Mouse (Mus musculus) MEL (cell line): Measurements from ENCODE around the gene Hoxc10. TPM values are rescaled to one million over a fixed set of nuclear protein-coding genes. Genes with fewer than 3 reads are reported as not detected.
A peak's percentile ranks its signal among the peaks of the same experiment; 100 is the strongest.

Source experiments
- DNase-seq: peaks from one replicate; pipeline ENCODE4 v3.0.0; 2011; ENCODE audit warnings: low read depth, low spot score
- H3K27ac ChIP-seq: 2 replicates; pipeline ENCODE4 v1.5.1; 2012; ENCODE audit warnings: low read depth, mild to moderate bottlenecking, control low read depth, low read length, moderate library complexity; ENCODE audit not compliant: control insufficient read depth
- H3K27me3 ChIP-seq, 2 experiments: fragments of 150-350 bp in 1 of 2; sonication (generic) in 1 of 2; 2 replicates each; pipeline ENCODE4 v1.6.1; 2012; ENCODE audit warnings: low read length in 2 of 2, mild to moderate bottlenecking in 2 of 2, improper control_type of control experiment in 1 of 2, moderate library complexity in 1 of 2; ENCODE audit not compliant: insufficient read depth in 2 of 2, control insufficient read depth in 1 of 2
- H3K36me3 ChIP-seq, 2 experiments: 2 replicates each; pipeline ENCODE4 v1.6.1; 2012 to 2014; ENCODE audit warnings: low read length in 2 of 2, improper control_type of control experiment in 1 of 2, inconsistent platforms in 1 of 2, mild to moderate bottlenecking in 1 of 2; ENCODE audit not compliant: insufficient read depth in 2 of 2, control insufficient read depth in 1 of 2
- H3K4me1 ChIP-seq, 2 experiments: fragments of 150-350 bp in 1 of 2; sonication (generic) in 1 of 2; 2 replicates each; pipeline ENCODE4 v1.6.1; 2012; ENCODE audit warnings: low read length in 2 of 2, improper control_type of control experiment in 1 of 2, mild to moderate bottlenecking in 1 of 2; ENCODE audit not compliant: insufficient read depth in 2 of 2, control insufficient read depth in 1 of 2
- H3K4me3 ChIP-seq, 2 experiments: fragments of 150-350 bp in 1 of 2; sonication (generic) in 1 of 2; 2 replicates each; pipeline ENCODE4 v1.5.1; 2012; ENCODE audit warnings: low read depth in 2 of 2, low read length in 2 of 2, mild to moderate bottlenecking in 2 of 2, moderate library complexity in 2 of 2, control low read depth in 1 of 2, improper control_type of control experiment in 1 of 2; ENCODE audit not compliant: control insufficient read depth in 1 of 2, insufficient read depth in 1 of 2
- H3K79me2 ChIP-seq: 2 replicates; pipeline ENCODE4 v1.6.1; 2012; ENCODE audit warnings: mild to moderate bottlenecking, low read length, moderate library complexity; ENCODE audit not compliant: control insufficient read depth, poor library complexity, insufficient read depth
- H3K9ac ChIP-seq: 2 replicates; pipeline ENCODE4 v1.6.1; 2012; ENCODE audit warnings: low read depth, mild to moderate bottlenecking, control low read depth, low read length, moderate library complexity; ENCODE audit not compliant: control insufficient read depth, poor library complexity, severe bottlenecking
- H3K9me3 ChIP-seq: fragments of 150-350 bp; sonication (generic); replicated peaks from 2 replicates; pipeline ENCODE4 v1.6.1; 2012; ENCODE audit warnings: mild to moderate bottlenecking, low read length, improper control_type of control experiment, moderate library complexity; ENCODE audit not compliant: insufficient read depth
- CHD1 ChIP-seq: IDR thresholded peaks from 2 replicates; pipeline ENCODE4 v1.6.1; 2012; ENCODE audit warnings: low read depth, mild to moderate bottlenecking, inconsistent platforms, low read length, improper control_type of control experiment
- CHD2 ChIP-seq: IDR thresholded peaks from 2 replicates; pipeline ENCODE4 v1.6.1; 2011; ENCODE audit warnings: low read length, improper control_type of control experiment
- E2F4 ChIP-seq: IDR thresholded peaks from 2 replicates; pipeline ENCODE4 v1.6.1; 2011; ENCODE audit warnings: low read depth, low read length, improper control_type of control experiment, borderline replicate concordance
- EP300 ChIP-seq, 2 experiments: IDR thresholded peaks; 2 replicates each; pipeline ENCODE4 v1.6.1; 2011; ENCODE audit warnings: improper control_type of control experiment in 2 of 2, low read length in 2 of 2, low read depth in 1 of 2, mild to moderate bottlenecking in 1 of 2
- HCFC1 ChIP-seq: IDR thresholded peaks from 2 replicates; pipeline ENCODE4 v1.6.1; 2012; ENCODE audit warnings: low read depth, mild to moderate bottlenecking, inconsistent platforms, low read length, improper control_type of control experiment, moderate library complexity
- MAX ChIP-seq: IDR thresholded peaks from 2 replicates; pipeline ENCODE4 v1.6.1; 2011; ENCODE audit warnings: low read length, improper control_type of control experiment
- MAZ ChIP-seq: IDR thresholded peaks from 2 replicates; pipeline ENCODE4 v1.6.1; 2012; ENCODE audit warnings: low read depth, mild to moderate bottlenecking, inconsistent platforms, low read length, improper control_type of control experiment
- MEF2A ChIP-seq: IDR thresholded peaks from 2 replicates; pipeline ENCODE4 v1.6.1; 2014; ENCODE audit warnings: low read depth, mild to moderate bottlenecking, inconsistent platforms, low read length, improper control_type of control experiment; ENCODE audit not compliant: poor library complexity, insufficient replicate concordance, severe bottlenecking; ENCODE audit errors: extremely low read depth
- MXI1 ChIP-seq: IDR thresholded peaks from 2 replicates; pipeline ENCODE4 v1.6.1; 2011; ENCODE audit warnings: mild to moderate bottlenecking, low read depth, low read length, improper control_type of control experiment
- MYB ChIP-seq: IDR thresholded peaks from 2 replicates; pipeline ENCODE4 v1.6.1; 2011; ENCODE audit warnings: mild to moderate bottlenecking, low read depth, low read length, improper control_type of control experiment
- NRF1 ChIP-seq: IDR thresholded peaks from 2 replicates; pipeline ENCODE4 v1.6.1; 2014; ENCODE audit warnings: low read depth, mild to moderate bottlenecking, inconsistent platforms, low read length, improper control_type of control experiment, moderate library complexity; ENCODE audit not compliant: poor library complexity, insufficient read depth, severe bottlenecking
- RCOR1 ChIP-seq: IDR thresholded peaks from 2 replicates; pipeline ENCODE4 v1.6.1; 2012; ENCODE audit warnings: low read depth, mild to moderate bottlenecking, inconsistent platforms, low read length, improper control_type of control experiment
- SIN3A ChIP-seq: IDR thresholded peaks from 2 replicates; pipeline ENCODE4 v1.6.1; 2012; ENCODE audit warnings: low read length, improper control_type of control experiment, inconsistent platforms
- TAL1 ChIP-seq: IDR thresholded peaks from 2 replicates; pipeline ENCODE4 v1.6.1; 2012; ENCODE audit warnings: mild to moderate bottlenecking, inconsistent platforms, low read length, moderate library complexity, mixed read lengths
- TBP ChIP-seq: IDR thresholded peaks from 2 replicates; pipeline ENCODE4 v1.8.0; 2011; ENCODE audit warnings: low read depth, low read length, improper control_type of control experiment
- TCF12 ChIP-seq: IDR thresholded peaks from 2 replicates; pipeline ENCODE4 v1.6.1; 2014; ENCODE audit warnings: low read depth, mild to moderate bottlenecking, inconsistent platforms, low read length, improper control_type of control experiment, moderate library complexity
- USF1 ChIP-seq: IDR thresholded peaks from 2 replicates; pipeline ENCODE4 v1.6.1; 2014; ENCODE audit warnings: low read depth, mild to moderate bottlenecking, inconsistent platforms, low read length, improper control_type of control experiment, moderate library complexity
- USF2 ChIP-seq, 2 experiments: IDR thresholded peaks; 2 replicates each; pipeline ENCODE4 v1.6.1; 2011 to 2012; ENCODE audit warnings: improper control_type of control experiment in 2 of 2, low read length in 2 of 2, borderline replicate concordance in 1 of 2, inconsistent platforms in 1 of 2, low read depth in 1 of 2, mild to moderate bottlenecking in 1 of 2; ENCODE audit not compliant: insufficient read depth in 1 of 2
- ZKSCAN1 ChIP-seq: IDR thresholded peaks from 2 replicates; pipeline ENCODE4 v1.6.1; 2012; ENCODE audit warnings: low read depth, mild to moderate bottlenecking, inconsistent platforms, low read length, improper control_type of control experiment, moderate library complexity
- ZMIZ1 ChIP-seq: IDR thresholded peaks from 2 replicates; pipeline ENCODE4 v1.6.1; 2012; ENCODE audit warnings: low read depth, mild to moderate bottlenecking, inconsistent platforms, low read length, improper control_type of control experiment, moderate library complexity
- polyA plus RNA-seq, 2 experiments: library from polyadenylated mRNA; stranded (reverse) in 1 of 2; unstranded in 1 of 2; fragments of >175 nt in 1 of 2; fragments of >200 nt in 1 of 2; gene quantifications; 2 replicates each; pipeline versions ENCODE4 v1.2.1 to v1.2.4; 2012; ENCODE audit warnings: low replicate concordance in 2 of 2, low read depth in 1 of 2; ENCODE audit not compliant: insufficient read length in 2 of 2, insufficient read depth in 1 of 2, missing spikeins in 1 of 2
- total RNA-seq: library from RNA; depleted of rRNA; stranded (reverse); fragments of 300-350 nt; gene quantifications from 2 replicates; pipeline ENCODE4 v1.2.3, GENCODE M21; 2012

Hoxc10 gene
- total and polyA plus RNA-seq, 3 experiments: 6.8 to 24.8 TPM; not detected in 1

DNA sequence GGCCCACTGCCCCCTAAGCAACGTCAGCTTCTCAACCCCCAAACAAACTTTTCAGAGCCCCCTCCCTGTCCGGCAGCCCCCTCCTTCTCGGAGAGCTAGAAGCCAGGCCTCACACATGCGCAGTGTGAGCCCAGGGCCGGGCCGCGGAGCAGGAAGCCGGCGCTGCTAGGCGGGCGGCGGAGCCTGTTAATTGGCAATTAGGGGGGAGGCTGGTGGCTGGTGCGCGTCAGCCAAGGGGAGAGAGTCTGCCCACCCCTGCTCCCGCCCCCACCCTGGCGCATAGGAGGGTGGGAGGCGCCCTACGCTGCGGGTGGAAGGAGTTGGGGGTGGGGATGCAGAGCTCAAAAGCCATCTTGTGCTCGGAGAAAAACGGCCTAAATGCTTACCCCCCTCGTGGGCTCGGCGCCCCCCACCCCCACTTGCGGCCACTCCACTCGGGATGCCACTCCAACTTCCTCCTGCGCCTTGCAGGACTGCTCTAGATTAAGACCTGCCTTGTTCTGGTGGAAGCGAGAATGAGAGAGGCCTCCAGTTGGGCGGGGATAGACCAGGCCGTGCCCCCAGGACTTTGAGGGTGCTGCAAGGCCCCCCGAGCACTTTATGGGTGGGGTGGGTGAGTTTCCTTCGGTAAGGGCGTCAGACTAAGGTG lies 32.7 kb downstream of the Hoxc10 start (continued):
- peak; percentile 22; the same call in 1 of the 2 replicates for TF ChIP-seq SIN3A
- TF ChIP-seq USF2 (IDR thresholded peaks at IDR 0.05; ENCODE audit: borderline replicate concordance in 1 of 2, insufficient read depth in 1 of 2, low read depth in 1 of 2, low read length in 2 of 2): no peak
- TF ChIP-seq MYB: no peak
- no peak for TF ChIP-seq E2F4
- no peak for TF ChIP-seq ZKSCAN1
- TF ChIP-seq, all 39 proteins: peak for 21

DNA sequence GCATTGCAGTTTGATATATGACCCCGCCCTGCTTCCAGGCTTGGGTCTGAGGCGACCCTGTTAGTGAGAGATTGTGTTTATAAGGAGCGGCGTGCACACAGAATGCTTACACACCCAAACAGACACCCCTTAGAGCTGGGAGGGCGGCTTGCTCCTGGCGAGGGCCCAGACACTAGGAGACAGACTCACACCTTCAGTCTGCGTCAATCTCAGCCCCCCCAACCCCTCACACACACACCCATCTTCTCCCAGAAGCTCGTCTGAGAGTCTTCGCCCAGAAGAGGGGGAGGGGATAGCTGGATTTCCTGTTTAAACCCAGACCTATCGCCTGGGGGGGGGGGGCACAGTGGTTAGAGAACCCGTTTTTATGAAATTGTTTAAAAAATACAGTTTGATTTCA lies 33.4 kb downstream of the Hoxc10 start:
- Histone ChIP-seq H3K79me2 (peaks cover 26% of the 10 kb centered on the region), H3K4me3 (peak overlapping the region; percentile 60 to 68), H3K27ac (peak overlapping the region; percentile 99), H3K9ac (peak overlapping the region; percentile 98), H3K36me3 (peaks cover 0 to 31% of the 10 kb centered on the region in 2 experiments; a peak in 2 of 4 replicates), H3K9me3 (no peaks in the 10 kb centered on the region), H3K27me3 (no peaks in the 10 kb centered on the region), H3K4me1 (peaks cover 15 to 34% of the 10 kb centered on the region in 2 experiments)
- peak; percentile 90 for DNase-seq
- TF ChIP-seq MAX (no peak), ZMIZ1 (0 out of 2 replicates have a peak, but pooled peaks have one; percentile 3), RCOR1 (peak; percentile 51; the same call in 1 of the 2 replicates), TBP (0 out of 2 replicates have a peak, but pooled peaks have one; percentile 28), SIN3A (0 out of 2 replicates have a peak, but pooled peaks have one; percentile 26), NRF1 (no peak), USF1 (no peak), E2F4 (no peak), USF2 (IDR thresholded peaks at IDR 0.05; ENCODE audit: borderline replicate concordance in 1 of 2, insufficient read depth in 1 of 2, low read depth in 1 of 2, low read length in 2 of 2) (no peak), EP300 (IDR thresholded peaks at IDR 0.05; ENCODE audit: low read depth in 1 of 2, low read length in 2 of 2) (peak in 1 of 2 experiments; percentile 18; a peak in 1 of 4 replicates), MAZ (peak; percentile 65), TAL1 (peak; percentile 43; the same call in 1 of the 2 replicates), HCFC1 (peak; percentile 41; the same call in 1 of the 2 replicates), CHD2 (peak; percentile 55; the same call in 1 of the 2 replicates), CHD1 (0 out of 2 replicates have a peak, but pooled peaks have one; percentile 17), MEF2A (no peak), TCF12 (0 out of 2 replicates have a peak, but pooled peaks have one; percentile 19), MXI1 (0 out of 2 replicates have a peak, but pooled peaks have one; percentile 3)
